Mouse (Mus musculus) midbrain, embryonic 13.5 days (tissue): Measurements from ENCODE around the gene Hist1h3a. TPM values are rescaled to one million over a fixed set of nuclear protein-coding genes. Genes with fewer than 3 reads are reported as not detected.

ENCODE experiments used
- microRNA-seq: library from miRNA; unstranded; fragments of <30 nt; microRNA quantifications from one replicate; pipeline ENCODE4, GENCODE M21; 2016
- polyA plus RNA-seq: library from polyadenylated mRNA; unstranded; fragments of >200 nt; fragmentation: Nextera tagmentation; extraction: Ambion mirVana; gene quantifications from 2 replicates; pipeline ENCODE4 v1.2.1, GENCODE M21; 2015

The Hist1h3a gene
- polyA plus RNA-seq, 1 experiment from 2014 or later: 3.3 TPM

Small RNAs within 50 kb of the gene (microRNA-seq; reads per million reads assigned to microRNA genes)
- gene Gm44314: not detected
- not detected for gene Gm44484

Other genes with a start within 250 kb of the Hist1h3a start
- gene Hist1h4h, start 231.3 kb downstream of the Hist1h3a start, polyA plus RNA-seq: 6.4 and 7.4 TPM in 2 replicates
- 1.3 and 3.0 TPM in 2 replicates for gene Hist1h2af, start 228.5 kb downstream of the Hist1h3a start, polyA plus RNA-seq
- gene Hist1h3g, start 227.0 kb downstream of the Hist1h3a start, polyA plus RNA-seq: 3.1 and 5.3 TPM in 2 replicates
- 0.31 and 0.35 TPM in 2 replicates for gene Hist1h2bh, start 219.0 kb downstream of the Hist1h3a start, polyA plus RNA-seq
- gene Hist1h3f, start 218.3 kb downstream of the Hist1h3a start, polyA plus RNA-seq: 0.75 and 0.84 TPM in 2 replicates
- not detected in 2 replicates for gene Hist1h4f, start 210.7 kb downstream of the Hist1h3a start, polyA plus RNA-seq
- gene Hist1h1d, start 209.1 kb downstream of the Hist1h3a start, polyA plus RNA-seq: 0.23 and 0.24 TPM in 2 replicates
- gene Hist1h3e, start 200.0 kb downstream of the Hist1h3a start, polyA plus RNA-seq: 3.1 and 4.7 TPM in 2 replicates
- 51.6 and 53.6 TPM in 2 replicates for gene Hist1h2ae, start 191.2 kb downstream of the Hist1h3a start, polyA plus RNA-seq
- gene Hist1h2bg, start 191.0 kb downstream of the Hist1h3a start, polyA plus RNA-seq: 4.1 and 7.5 TPM in 2 replicates
- gene Hist1h2bf, start 188.2 kb downstream of the Hist1h3a start, polyA plus RNA-seq: 3.3 and 4.5 TPM in 2 replicates
- 0.93 and 1.7 TPM in 2 replicates for gene Hist1h2ad, start 188.0 kb downstream of the Hist1h3a start, polyA plus RNA-seq
- 2.1 and 3.1 TPM in 2 replicates for gene Hist1h3d, start 186.6 kb downstream of the Hist1h3a start, polyA plus RNA-seq
- 74.3 and 84.0 TPM in 2 replicates for gene Hist1h4d, start 180.8 kb downstream of the Hist1h3a start, polyA plus RNA-seq
- 1.4 and 2.0 TPM in 2 replicates for gene Hist1h2be, start 141.3 kb downstream of the Hist1h3a start, polyA plus RNA-seq
- 12.6 and 15.0 TPM in 2 replicates for gene Hist1h1e, start 139.8 kb downstream of the Hist1h3a start, polyA plus RNA-seq
- gene Hist1h2ac, start 78.4 kb downstream of the Hist1h3a start, polyA plus RNA-seq: 0.69 and 1.1 TPM in 2 replicates
- 22.2 and 24.4 TPM in 2 replicates for gene Hist1h2bc, start 78.2 kb downstream of the Hist1h3a start, polyA plus RNA-seq
- not detected in 2 replicates for gene Hist1h1t, start 66.6 kb downstream of the Hist1h3a start, polyA plus RNA-seq
- 5.1 and 5.8 TPM in 2 replicates for gene Hist1h4c, start 63.9 kb downstream of the Hist1h3a start, polyA plus RNA-seq
- gene Hfe, start 51.5 kb downstream of the Hist1h3a start, polyA plus RNA-seq: 2.0 and 2.7 TPM in 2 replicates
- 9.8 and 11.1 TPM in 2 replicates for gene Hist1h1c, start 23.6 kb downstream of the Hist1h3a start, polyA plus RNA-seq
- gene Hist1h3c, start 16.8 kb downstream of the Hist1h3a start, polyA plus RNA-seq: 3.2 and 4.4 TPM in 2 replicates
- gene Hist1h2bb, start 15.7 kb downstream of the Hist1h3a start, polyA plus RNA-seq: 2.8 and 3.2 TPM in 2 replicates
- 28.4 and 31.0 TPM in 2 replicates for gene Hist1h2ab, start 11.3 kb downstream of the Hist1h3a start, polyA plus RNA-seq
- gene Hist1h3b, start 10.1 kb downstream of the Hist1h3a start, polyA plus RNA-seq: 6.3 and 8.7 TPM in 2 replicates
- 4.6 and 5.2 TPM in 2 replicates for gene Hist1h4b, start 5.4 kb downstream of the Hist1h3a start, polyA plus RNA-seq
- gene Hist1h4a, start 1.2 kb downstream of the Hist1h3a start, polyA plus RNA-seq: 0.44 and 0.57 TPM in 2 replicates
- 1.6 and 2.2 TPM in 2 replicates for gene Hist1h1a, start 1.3 kb upstream of the Hist1h3a start, polyA plus RNA-seq
- 0.15 TPM in 1 of 2 replicates, not detected in the other for gene Trim38, start 7.5 kb upstream of the Hist1h3a start, polyA plus RNA-seq
- gene Slc17a2, start 44.6 kb upstream of the Hist1h3a start, polyA plus RNA-seq: not detected in 2 replicates
- not detected in 2 replicates for gene Slc17a3, start 77.0 kb upstream of the Hist1h3a start, polyA plus RNA-seq
- 0.08 TPM in 1 of 2 replicates, not detected in the other for gene Slc17a1, start 105.4 kb upstream of the Hist1h3a start, polyA plus RNA-seq
- not detected in 2 replicates for gene Slc17a4, start 152.6 kb upstream of the Hist1h3a start, polyA plus RNA-seq
- gene Hist1h2ba, start 171.8 kb upstream of the Hist1h3a start, polyA plus RNA-seq: not detected in 2 replicates
- gene Hist1h2aa, start 172.1 kb upstream of the Hist1h3a start, polyA plus RNA-seq: not detected in 2 replicates
- gene Scgn, start 228.8 kb upstream of the Hist1h3a start, polyA plus RNA-seq: 1.2 and 1.6 TPM in 2 replicates